Mouse (Mus musculus): ENCODE data around the gene Rab30.

The Rab30 gene

GRCm38 (mm10) chr7:92870161-92870560 lies 128.8 kb downstream of the Rab30 start:
- no peak for DNase-seq

- no peak for DNase-seq
Measured at GRCm38 (mm10) chr7:92871596-92871995, 130.2 kb downstream of the Rab30 start.

- DNase-seq, result peak; percentile 91 to 92
Measured at GRCm38 (mm10) chr7:92874116-92874675, 132.8 kb downstream of the Rab30 start, which contains the start of the genes Ddias and Prcp. Gene Ddias, minus strand, starts transcription at chr7:92874247. Gene Prcp, plus strand, starts transcription at chr7:92874470.

DNA sequence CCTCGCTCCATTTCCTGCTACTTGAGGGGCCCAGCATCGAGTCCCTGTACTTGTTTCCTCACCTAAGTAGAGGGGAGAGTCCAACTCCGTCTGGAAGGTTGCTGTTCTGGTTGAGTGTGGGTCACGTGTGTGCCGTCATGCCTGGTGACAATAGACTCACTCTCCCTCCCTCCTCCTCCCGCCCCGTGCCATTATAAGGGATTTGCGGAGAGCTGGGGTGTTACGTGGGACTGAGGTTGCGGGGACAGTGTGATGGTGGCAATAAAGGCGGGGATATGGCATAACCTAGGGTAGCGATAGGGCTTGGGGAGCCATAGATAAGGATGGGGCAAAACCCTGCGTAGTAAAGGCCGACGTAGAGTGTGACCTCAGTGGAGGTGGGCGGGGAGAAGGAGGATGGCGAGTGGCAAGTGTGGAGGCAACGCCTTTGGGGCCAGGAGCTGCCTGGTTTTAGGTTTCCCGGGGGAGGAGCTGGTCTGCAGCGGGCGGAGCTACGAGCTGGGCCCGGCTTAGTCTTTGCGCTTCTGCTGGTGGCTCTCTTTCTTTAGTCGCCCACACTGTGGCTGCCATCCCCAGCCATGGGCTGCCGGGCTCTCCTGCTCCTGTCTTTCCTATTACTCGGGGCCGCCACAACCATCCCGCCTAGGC lies 133.5 kb downstream of the Rab30 start:
- peak; percentile 96 for DNase-seq

- DNase-seq, result peak in 1 of 2 experiments; percentile 6
Measured at GRCm38 (mm10) chr7:92876066-92876465, 134.7 kb downstream of the Rab30 start.

DNA sequence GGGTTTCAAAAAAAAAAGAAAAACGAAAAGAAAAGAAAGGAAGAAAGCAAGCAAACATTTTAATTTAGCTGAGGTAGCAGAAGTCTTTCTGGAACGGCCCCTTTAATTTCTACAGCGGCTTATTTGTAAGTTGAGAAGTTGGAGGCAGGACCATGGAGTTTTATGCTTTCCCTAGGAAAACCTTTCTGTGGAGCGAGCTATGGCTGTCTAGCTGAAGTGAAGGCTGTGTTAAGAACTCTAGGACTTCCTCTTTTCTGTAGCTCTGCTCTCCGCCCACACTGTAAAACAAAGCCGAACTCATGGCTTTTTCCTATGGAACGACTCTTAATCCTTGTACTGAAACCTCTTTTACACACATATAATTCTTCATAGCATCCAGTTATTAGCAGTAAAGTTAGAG lies 135.1 kb downstream of the Rab30 start:
- peak in 1 of 2 experiments; percentile 2 for DNase-seq

DNA sequence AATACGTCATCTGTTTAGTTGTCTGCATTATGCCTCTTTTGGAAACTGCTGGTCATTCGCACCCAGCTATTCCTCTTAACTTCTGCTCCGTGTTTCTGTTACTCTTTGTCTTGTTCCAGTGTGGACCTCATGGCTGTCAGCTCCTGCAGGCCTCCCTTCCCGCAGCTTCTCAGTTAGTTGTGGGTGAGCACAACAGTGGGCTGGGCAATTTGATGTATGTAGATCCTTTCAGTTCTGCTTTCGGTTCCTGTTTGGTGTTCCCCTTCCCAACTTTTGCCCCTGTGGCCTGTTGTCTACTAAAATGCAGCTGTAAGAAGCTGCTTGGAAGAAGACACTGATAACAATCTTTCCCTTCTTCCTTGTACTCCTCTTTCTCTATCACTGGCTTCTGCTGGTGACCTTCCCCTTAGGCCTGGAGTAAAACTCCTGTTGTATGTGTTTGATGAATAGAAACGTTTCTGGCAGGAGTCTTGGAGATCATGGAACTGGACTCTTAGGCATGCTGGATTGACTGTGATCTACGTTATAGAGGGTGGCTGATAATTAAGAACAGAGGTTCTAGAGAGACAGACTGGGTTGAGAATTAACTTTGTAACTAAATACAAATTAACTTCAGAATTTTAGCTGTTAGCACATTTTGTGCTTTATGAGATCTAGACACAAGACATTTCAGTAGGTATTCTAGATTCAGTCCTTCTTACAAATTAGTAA lies 137.3 kb downstream of the Rab30 start:
- peak; percentile 17 to 31 for DNase-seq

- no peak for DNase-seq
Measured at GRCm38 (mm10) chr7:92883850-92884716, 142.7 kb downstream of the Rab30 start.

DNA sequence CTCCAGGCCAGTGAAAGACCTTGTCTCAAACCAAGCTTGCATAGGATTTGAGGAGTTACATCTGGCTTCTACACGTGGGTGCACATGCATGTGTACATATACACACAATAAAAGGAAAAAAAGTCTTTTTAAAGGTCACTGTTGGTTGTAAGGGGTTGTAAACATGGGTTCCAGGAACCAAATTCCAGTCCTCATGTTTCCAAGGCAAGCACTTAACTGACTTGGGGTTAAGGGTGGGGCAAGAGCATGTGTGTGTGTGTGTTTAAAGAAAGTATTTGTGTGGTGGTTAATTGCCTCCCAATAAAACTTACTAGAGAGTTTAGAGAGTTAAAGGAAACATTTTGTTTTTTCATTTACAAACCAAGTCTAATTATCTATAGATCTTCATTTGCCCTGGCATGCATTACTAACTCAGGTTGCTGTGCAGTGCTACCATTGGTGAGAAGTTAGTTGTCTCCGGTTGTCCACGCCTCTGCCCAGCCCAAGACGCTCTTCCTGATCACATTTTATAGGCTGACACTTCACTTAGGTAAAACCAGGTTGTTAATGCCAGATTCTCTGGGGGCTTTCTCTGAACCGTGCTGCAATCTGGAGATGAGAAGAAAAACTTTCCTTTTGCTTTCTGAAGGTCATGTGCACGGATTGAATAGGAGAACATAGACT lies 143.7 kb downstream of the Rab30 start:
- DNase-seq, result no peak

DNA sequence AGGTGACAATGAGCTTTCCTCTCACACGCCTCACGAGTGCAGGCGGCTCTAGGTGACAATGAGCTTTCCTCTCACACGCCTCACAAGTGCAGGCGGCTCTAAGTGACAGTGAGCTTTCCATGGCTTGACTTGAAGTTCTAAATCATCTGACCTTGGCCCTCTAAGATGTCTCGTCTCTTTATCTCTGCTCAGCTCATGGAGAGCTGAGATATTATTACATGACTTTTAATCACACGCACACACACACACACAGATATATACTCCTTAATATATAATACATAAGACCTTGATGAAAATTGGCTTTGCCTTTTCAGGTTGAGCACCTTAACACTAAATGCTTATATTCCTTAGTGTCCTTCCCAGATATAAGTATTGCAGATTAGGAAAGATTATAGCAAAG lies 145.4 kb downstream of the Rab30 start:
- DNase-seq, result no peak

DNA sequence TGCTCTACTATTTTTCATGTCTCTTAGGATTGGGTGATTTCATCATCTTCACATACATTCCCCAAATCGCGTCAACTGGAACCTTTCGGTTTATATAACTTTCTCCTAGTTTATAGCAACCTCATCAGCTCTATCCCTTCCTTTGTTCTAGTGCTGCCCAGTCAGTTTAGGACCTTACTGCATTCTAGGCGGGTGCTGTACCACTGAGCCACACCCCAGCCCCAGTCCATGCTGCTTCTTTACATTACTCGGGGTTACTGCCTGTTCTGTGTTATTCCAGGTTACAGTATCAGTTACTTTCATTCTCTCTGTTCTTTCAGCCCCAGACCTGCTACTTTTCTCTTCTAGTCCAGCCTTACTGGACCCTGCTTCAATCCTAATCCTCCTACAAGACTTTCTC lies 145.8 kb downstream of the Rab30 start:
- DNase-seq, result no peak

- no peak for DNase-seq
Measured at GRCm38 (mm10) chr7:92890211-92890610, 148.8 kb downstream of the Rab30 start.

- DNase-seq, result no peak
Measured at GRCm38 (mm10) chr7:92890618-92891230, 149.3 kb downstream of the Rab30 start.

- no peak for DNase-seq
Measured at GRCm38 (mm10) chr7:92893478-92893877, 152.1 kb downstream of the Rab30 start.

Measured in lung, adult 18-20 months (tissue).